Mouse (Mus musculus): ENCODE data around the gene Itga2. TPM values are rescaled to one million over a fixed set of nuclear protein-coding genes. Genes with fewer than 3 reads are reported as not detected.

Gene Itga2
- polyA plus RNA-seq, 1 experiment from 2014 or later, result 9.2 TPM

DNA sequence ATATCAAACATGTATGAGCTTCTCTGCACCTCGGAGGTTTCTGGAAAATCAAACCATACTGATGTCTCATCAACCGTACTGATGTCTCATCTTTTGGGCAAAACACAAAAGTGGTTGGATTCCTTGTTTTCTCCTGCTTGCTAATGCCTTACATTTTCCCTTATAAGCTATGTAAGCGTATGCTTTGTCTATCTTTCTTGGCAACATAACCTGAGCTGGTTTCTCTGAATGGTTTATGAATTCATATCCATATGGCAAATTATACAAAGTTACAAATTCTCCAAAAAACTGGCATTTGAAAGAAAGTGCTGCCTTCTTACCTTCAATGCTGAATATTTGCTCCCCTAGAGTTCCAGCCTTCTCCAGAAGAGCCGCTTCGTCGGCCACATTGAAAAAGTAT is 57.2 kb downstream of the Itga2 start:
- ATAC-seq (ENCODE audit: insufficient read depth, low FRiP score, low read depth), result no peak
- Histone ChIP-seq H3K27ac (no peak overlapping the region), H3K4me2 (no peak overlapping the region), H3K9ac (no peak overlapping the region), H3K9me3 (no peaks in the 10 kb centered on the region), H3K27me3 (replicated peaks) (no peaks in the 10 kb centered on the region), H3K4me1 (no peaks in the 10 kb centered on the region), H3K36me3 (no peaks in the 10 kb centered on the region), H3K4me3 (replicated peaks) (no peak overlapping the region)
- 85% methylated on average over 6 of the region's 6 CpGs for WGBS

DNA sequence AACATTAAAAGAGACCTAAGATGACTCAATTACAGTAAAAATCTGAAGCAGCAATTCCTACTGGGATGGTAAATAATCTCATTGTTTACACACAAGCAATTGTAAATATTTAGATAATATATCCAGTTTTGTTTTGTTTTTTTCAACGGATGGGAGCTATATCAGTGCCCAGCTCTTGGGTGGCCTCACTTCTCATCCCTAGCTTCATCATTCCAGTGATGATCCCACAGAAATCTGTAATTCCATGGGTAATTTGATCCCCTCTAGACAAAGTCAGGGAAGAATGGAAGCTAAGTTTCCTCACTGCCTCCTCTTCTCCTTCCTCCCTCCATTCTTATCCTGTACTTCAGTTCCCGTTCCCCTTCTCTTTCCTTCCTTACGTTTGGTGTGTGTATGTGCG is 74.4 kb downstream of the Itga2 start:
- Histone ChIP-seq H3K27ac (no peak overlapping the region), H3K4me2 (no peak overlapping the region), H3K27me3 (replicated peaks) (no peaks in the 10 kb centered on the region), H3K4me1 (peaks cover 3% of the 10 kb centered on the region; the same call in 1 of the 2 replicates), H3K9me3 (no peaks in the 10 kb centered on the region), H3K9ac (no peak overlapping the region), H3K36me3 (no peaks in the 10 kb centered on the region), H3K4me3 (replicated peaks) (no peak overlapping the region)
- ATAC-seq (ENCODE audit: insufficient read depth, low FRiP score, low read depth), result no peak
- 75% methylated on average over 4 of the region's 4 CpGs for WGBS

GRCm38 (mm10) chr13:114856269-114856627 is 75.7 kb downstream of the Itga2 start:
- no peaks in the 10 kb centered on the region for H3K27me3 ChIP-seq (replicated peaks)
- no peaks in the 10 kb centered on the region for H3K9me3 ChIP-seq
- H3K36me3 ChIP-seq, result no peaks in the 10 kb centered on the region
- no peak overlapping the region for H3K4me2 ChIP-seq
- H3K9ac ChIP-seq, result no peak overlapping the region
- no peak overlapping the region for H3K27ac ChIP-seq
- no peak for ATAC-seq (ENCODE audit: insufficient read depth, low FRiP score, low read depth)
- no peak overlapping the region for H3K4me3 ChIP-seq (replicated peaks)
- peaks cover 3% of the 10 kb centered on the region; the same call in 1 of the 2 replicates for H3K4me1 ChIP-seq
- 32% methylated on average over 7 of the region's 7 CpGs for WGBS

DNA sequence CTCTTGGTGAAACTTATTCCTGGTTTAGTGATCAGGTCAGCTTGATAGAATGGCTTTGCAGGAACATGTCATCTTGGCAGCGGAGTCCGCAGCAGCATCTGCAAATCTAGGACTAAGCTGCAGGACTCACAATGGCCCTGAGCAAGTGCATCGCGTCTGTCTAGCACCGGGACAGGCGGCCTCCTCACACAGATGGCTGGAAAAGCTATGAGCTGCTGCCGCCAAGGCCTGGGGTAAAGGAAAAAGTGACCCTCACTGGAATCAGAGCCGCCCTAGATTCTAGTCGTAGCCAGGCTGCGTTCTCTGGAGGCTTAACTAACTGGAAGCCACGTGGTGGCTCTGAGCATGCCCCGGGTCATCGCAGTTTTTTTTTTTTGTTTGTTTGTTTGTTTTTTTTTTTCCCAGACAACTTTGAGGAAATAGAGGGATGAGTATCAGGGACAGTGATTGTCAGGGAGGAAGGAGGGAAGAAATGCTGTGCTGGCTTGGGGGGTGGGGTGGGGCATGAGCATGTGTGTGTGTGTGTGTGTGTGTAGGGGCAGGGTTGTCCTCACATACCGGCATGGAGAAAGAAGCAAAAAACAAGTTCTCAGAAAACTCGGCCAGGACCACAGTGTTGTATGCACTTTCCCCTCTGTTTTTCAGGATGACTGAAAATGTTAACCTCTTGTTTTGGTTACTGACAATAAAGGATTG is 76.2 kb downstream of the Itga2 start:
- Histone ChIP-seq H3K9ac (no peak overlapping the region), H3K4me2 (no peak overlapping the region), H3K9me3 (no peaks in the 10 kb centered on the region), H3K4me1 (peaks cover 3% of the 10 kb centered on the region; the same call in 1 of the 2 replicates), H3K36me3 (no peaks in the 10 kb centered on the region), H3K27me3 (replicated peaks) (no peaks in the 10 kb centered on the region), H3K27ac (no peak overlapping the region), H3K4me3 (replicated peaks) (no peak overlapping the region)
- WGBS, result 32% methylated on average over 15 of the region's 15 CpGs
- no peak for ATAC-seq (ENCODE audit: insufficient read depth, low FRiP score, low read depth)

- Histone ChIP-seq H3K9ac (no peak overlapping the region), H3K4me3 (replicated peaks) (no peak overlapping the region), H3K27me3 (replicated peaks) (no peaks in the 10 kb centered on the region), H3K27ac (no peak overlapping the region), H3K36me3 (no peaks in the 10 kb centered on the region), H3K4me2 (no peak overlapping the region), H3K4me1 (peaks cover 3% of the 10 kb centered on the region; the same call in 1 of the 2 replicates), H3K9me3 (no peaks in the 10 kb centered on the region)
- no peak for ATAC-seq (ENCODE audit: insufficient read depth, low FRiP score, low read depth)
- WGBS, result 91% methylated on average over 3 of the region's 3 CpGs
Measured at GRCm38 (mm10) chr13:114854428-114854827, 77.5 kb downstream of the Itga2 start.

GRCm38 (mm10) chr13:114854023-114854422 is 77.9 kb downstream of the Itga2 start:
- Histone ChIP-seq H3K4me2 (no peak overlapping the region), H3K9ac (no peak overlapping the region), H3K27me3 (replicated peaks) (no peaks in the 10 kb centered on the region), H3K4me3 (replicated peaks) (no peak overlapping the region), H3K9me3 (no peaks in the 10 kb centered on the region), H3K27ac (no peak overlapping the region), H3K4me1 (peaks cover 3% of the 10 kb centered on the region; the same call in 1 of the 2 replicates), H3K36me3 (no peaks in the 10 kb centered on the region)
- 77% methylated on average over 6 of the region's 6 CpGs for WGBS
- ATAC-seq (ENCODE audit: insufficient read depth, low FRiP score, low read depth), result no peak

- H3K9ac ChIP-seq, result no peak overlapping the region
- ATAC-seq (ENCODE audit: insufficient read depth, low FRiP score, low read depth), result no peak
- H3K27ac ChIP-seq, result no peak overlapping the region
- no peak overlapping the region for H3K4me3 ChIP-seq (replicated peaks)
- H3K27me3 ChIP-seq (replicated peaks), result no peaks in the 10 kb centered on the region
- no peak overlapping the region for H3K4me2 ChIP-seq
- no peaks in the 10 kb centered on the region for H3K9me3 ChIP-seq
- no peaks in the 10 kb centered on the region for H3K36me3 ChIP-seq
- peaks cover 3% of the 10 kb centered on the region; the same call in 1 of the 2 replicates for H3K4me1 ChIP-seq
- WGBS, result 78% methylated on average over 2 of the region's 2 CpGs
Measured at GRCm38 (mm10) chr13:114853152-114853551, 78.7 kb downstream of the Itga2 start.

DNA sequence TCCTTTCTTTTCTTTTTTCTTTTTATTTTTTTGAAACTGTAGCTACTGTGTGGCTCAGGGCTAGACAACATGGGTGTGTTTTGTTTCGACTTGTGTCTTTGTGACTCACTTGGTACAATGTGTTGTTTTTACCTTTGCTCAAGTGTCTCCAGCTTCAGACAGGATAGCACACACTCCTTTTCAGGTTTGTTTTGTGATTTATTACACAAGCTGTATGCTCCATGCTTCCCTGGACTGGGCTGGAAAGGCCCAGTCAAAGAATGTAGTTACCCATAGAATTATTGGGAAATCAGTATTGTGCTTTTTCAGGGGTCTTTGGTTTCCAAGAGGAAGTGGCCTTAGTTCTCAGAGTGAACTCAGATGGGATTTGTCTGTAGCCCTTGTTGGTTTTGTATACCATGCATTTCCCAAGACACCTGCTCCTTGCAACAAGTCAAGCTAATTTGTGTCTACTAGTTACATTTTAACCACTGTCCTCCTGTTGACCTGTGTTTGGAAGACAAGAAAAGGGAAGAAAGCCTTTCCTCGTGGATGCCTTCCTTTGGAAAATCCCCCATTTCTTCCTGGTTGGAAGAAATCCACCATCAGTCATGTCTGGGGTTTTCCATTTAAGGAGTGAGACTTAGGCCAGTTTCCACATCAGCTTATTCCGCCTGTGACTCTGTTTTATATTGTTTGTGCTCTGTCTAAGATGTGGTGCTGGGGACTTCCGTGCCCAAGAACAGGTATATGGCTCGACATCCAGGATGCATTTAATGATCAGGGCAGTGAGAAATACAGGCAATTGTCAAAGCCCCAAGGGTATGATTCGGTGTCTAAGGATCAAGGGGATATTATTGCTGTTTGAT is 79.4 kb downstream of the Itga2 start:
- Histone ChIP-seq H3K4me1 (peaks cover 3% of the 10 kb centered on the region; the same call in 1 of the 2 replicates), H3K4me2 (no peak overlapping the region), H3K36me3 (no peaks in the 10 kb centered on the region), H3K9me3 (no peaks in the 10 kb centered on the region), H3K9ac (no peak overlapping the region), H3K4me3 (replicated peaks) (no peak overlapping the region), H3K27ac (no peak overlapping the region), H3K27me3 (replicated peaks) (no peaks in the 10 kb centered on the region)
- no peak for ATAC-seq (ENCODE audit: insufficient read depth, low FRiP score, low read depth)
- WGBS, result 58% methylated on average over 6 of the region's 6 CpGs

DNA sequence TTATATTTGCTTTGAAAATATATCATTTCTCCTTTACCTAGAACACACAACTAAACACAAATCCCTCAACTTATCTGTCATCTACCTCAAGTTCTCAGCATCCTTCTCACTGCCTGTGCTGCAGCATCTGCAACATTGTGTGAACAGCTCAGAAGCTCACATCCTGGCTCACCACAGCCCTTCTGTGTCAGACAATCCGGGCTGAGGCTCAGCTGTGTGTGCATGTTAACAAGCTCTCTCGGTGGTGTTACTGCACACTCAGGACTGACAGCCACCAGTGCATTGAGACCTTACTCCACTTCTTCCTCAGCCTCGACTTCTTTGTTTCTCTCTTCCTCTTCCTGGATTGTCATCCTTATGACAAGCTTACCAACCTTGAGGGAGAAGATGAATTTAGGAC is 83.0 kb downstream of the Itga2 start:
- ATAC-seq (ENCODE audit: insufficient read depth, low FRiP score, low read depth), result no peak
- WGBS, result 64% methylated on average over 3 of the region's 3 CpGs
- no peaks in the 10 kb centered on the region for H3K4me1 ChIP-seq
- H3K4me2 ChIP-seq, result no peak overlapping the region
- no peak overlapping the region for H3K9ac ChIP-seq
- H3K4me3 ChIP-seq (replicated peaks), result no peak overlapping the region
- H3K27me3 ChIP-seq (replicated peaks), result no peaks in the 10 kb centered on the region
- no peaks in the 10 kb centered on the region for H3K9me3 ChIP-seq
- no peak overlapping the region for H3K27ac ChIP-seq
- no peaks in the 10 kb centered on the region for H3K36me3 ChIP-seq

- H3K27me3 ChIP-seq (replicated peaks), result no peaks in the 10 kb centered on the region
- H3K4me3 ChIP-seq (replicated peaks), result no peak overlapping the region
- ATAC-seq (ENCODE audit: insufficient read depth, low FRiP score, low read depth), result no peak
- no peak overlapping the region for H3K4me2 ChIP-seq
- no peaks in the 10 kb centered on the region for H3K9me3 ChIP-seq
- 0 out of 2 replicates have a peak, but pooled peaks cover 6% of the 10 kb centered on the region for H3K4me1 ChIP-seq
- WGBS, result 79% methylated on average over 6 of the region's 6 CpGs
- H3K27ac ChIP-seq, result no peak overlapping the region
- no peaks in the 10 kb centered on the region for H3K36me3 ChIP-seq
- H3K9ac ChIP-seq, result no peak overlapping the region
Measured at GRCm38 (mm10) chr13:114845804-114846203, 86.1 kb downstream of the Itga2 start.

DNA sequence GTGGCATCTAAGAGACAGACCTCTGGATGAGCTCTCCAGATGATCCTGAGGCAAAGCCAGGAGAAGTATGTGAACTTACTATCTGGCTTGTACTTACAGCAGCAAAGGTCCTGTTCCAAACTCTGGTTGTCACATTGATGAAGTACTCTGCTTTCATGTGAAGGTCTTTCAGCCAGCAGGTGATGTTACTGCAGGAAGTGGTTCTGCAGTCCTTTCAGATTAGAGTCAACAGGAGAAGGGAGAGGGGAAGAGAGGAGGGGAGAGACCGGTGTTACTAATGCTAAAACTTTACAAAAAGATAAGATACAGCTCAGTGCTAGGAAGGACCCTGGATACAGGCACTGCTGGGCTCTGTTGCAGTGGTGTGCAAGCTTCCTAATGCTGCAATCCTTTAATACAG is 88.6 kb downstream of the Itga2 start:
- no peak overlapping the region for H3K27ac ChIP-seq
- 24% methylated on average over 1 of the region's 1 CpGs for WGBS
- H3K9ac ChIP-seq, result no peak overlapping the region
- peaks cover 6% of the 10 kb centered on the region; the same call in 1 of the 2 replicates for H3K4me1 ChIP-seq
- ATAC-seq (ENCODE audit: insufficient read depth, low FRiP score, low read depth), result no peak
- no peak overlapping the region for H3K4me2 ChIP-seq
- H3K4me3 ChIP-seq (replicated peaks), result no peak overlapping the region
- no peaks in the 10 kb centered on the region for H3K9me3 ChIP-seq
- no peaks in the 10 kb centered on the region for H3K36me3 ChIP-seq
- no peaks in the 10 kb centered on the region for H3K27me3 ChIP-seq (replicated peaks)

DNA sequence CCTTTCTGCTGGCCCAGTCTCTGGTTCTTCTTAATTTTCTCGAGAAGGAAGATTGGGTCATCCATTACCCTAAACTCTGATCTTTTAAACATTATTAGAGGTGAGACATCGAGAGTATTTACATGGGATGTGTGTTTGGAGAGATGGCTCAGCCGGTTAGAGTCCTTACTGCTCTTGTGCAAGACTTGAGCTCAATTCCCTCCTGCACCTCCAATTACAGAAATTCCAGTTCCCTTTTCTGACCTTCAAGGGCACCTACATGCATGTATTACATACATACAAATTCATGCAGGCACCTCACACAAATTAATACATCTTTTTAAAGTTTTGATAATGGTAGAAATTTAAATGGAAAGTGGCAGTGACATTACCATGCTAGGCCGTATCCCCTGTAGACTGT is 91.4 kb downstream of the Itga2 start:
- Histone ChIP-seq H3K36me3 (no peaks in the 10 kb centered on the region), H3K27ac (no peak overlapping the region), H3K9me3 (no peaks in the 10 kb centered on the region), H3K27me3 (replicated peaks) (no peaks in the 10 kb centered on the region), H3K4me3 (replicated peaks) (no peak overlapping the region), H3K9ac (no peak overlapping the region), H3K4me2 (no peak overlapping the region), H3K4me1 (peaks cover 6% of the 10 kb centered on the region; the same call in 1 of the 2 replicates)
- no peak for ATAC-seq (ENCODE audit: insufficient read depth, low FRiP score, low read depth)
- WGBS, result 75% methylated on average over 4 of the region's 4 CpGs
